Mouse (Mus musculus): Measurements from ENCODE around the gene Arhgef16.

- TF ChIP-seq CTCF (IDR thresholded peaks at IDR 0.05; ENCODE audit: insufficient read depth, low read depth, low read length) (no peak), POLR2A (IDR thresholded peaks at IDR 0.05; ENCODE audit: insufficient read depth, low read depth, low read length) (no peak)
Measured at GRCm38 (mm10) chr4:154248092-154248805, 53.2 kb downstream of the Arhgef16 start.
